Mouse (Mus musculus) NIH3T3 (cell line): ENCODE measurements around the gene Cxcr5.

Experiments used
- DNase-seq: peaks from one replicate; pipeline ENCODE4 v3.0.0-alpha.2; 2012; ENCODE audit warnings: low read depth

The Cxcr5 gene

GRCm38 (mm10) chr9:44561597-44561996, at the start of gene Cxcr5:
TSS of gene Cxcr5 (minus strand) at chr9:44561877.
- no peak for DNase-seq

- DNase-seq, result no peak
Observed at GRCm38 (mm10) chr9:44610371-44610770, 48.7 kb upstream of the Cxcr5 start.

GRCm38 (mm10) chr9:44607306-44607705, 45.6 kb upstream of the Cxcr5 start:
- DNase-seq, result no peak

- DNase-seq, result no peak
Observed at GRCm38 (mm10) chr9:44606646-44607045, 45.0 kb upstream of the Cxcr5 start.

- peak; percentile 37 for DNase-seq
Observed at GRCm38 (mm10) chr9:44605616-44606165, 44.0 kb upstream of the Cxcr5 start.

GRCm38 (mm10) chr9:44604779-44605615, 43.3 kb upstream of the Cxcr5 start, which contains the start of gene Ddx6:
TSS of gene Ddx6 (plus strand) at chr9:44604892.
- peak; percentile 78 for DNase-seq

- DNase-seq, result peak; percentile 84
Observed at GRCm38 (mm10) chr9:44604290-44604778, 42.7 kb upstream of the Cxcr5 start.

GRCm38 (mm10) chr9:44603454-44604289, 42.0 kb upstream of the Cxcr5 start:
- DNase-seq, result peak; percentile 83

GRCm38 (mm10) chr9:44602766-44603165, 41.1 kb upstream of the Cxcr5 start:
- DNase-seq, result no peak

GRCm38 (mm10) chr9:44600801-44601200, 39.1 kb upstream of the Cxcr5 start:
- DNase-seq, result no peak

- DNase-seq, result no peak
Observed at GRCm38 (mm10) chr9:44599616-44600015, 37.9 kb upstream of the Cxcr5 start.

- DNase-seq, result peak; percentile 62
Observed at GRCm38 (mm10) chr9:44598899-44599495, 37.3 kb upstream of the Cxcr5 start.

GRCm38 (mm10) chr9:44597742-44598141, 36.1 kb upstream of the Cxcr5 start:
- DNase-seq, result no peak

- no peak for DNase-seq
Observed at GRCm38 (mm10) chr9:44595537-44595930, 33.9 kb upstream of the Cxcr5 start.

GRCm38 (mm10) chr9:44594901-44595536, 33.3 kb upstream of the Cxcr5 start:
- DNase-seq, result no peak

- no peak for DNase-seq
Observed at GRCm38 (mm10) chr9:44593886-44594285, 32.2 kb upstream of the Cxcr5 start.

- DNase-seq, result no peak
Observed at GRCm38 (mm10) chr9:44593221-44593620, 31.5 kb upstream of the Cxcr5 start.

GRCm38 (mm10) chr9:44591595-44592188, 30.0 kb upstream of the Cxcr5 start:
- no peak for DNase-seq

GRCm38 (mm10) chr9:44590969-44591368, 29.3 kb upstream of the Cxcr5 start:
- no peak for DNase-seq

GRCm38 (mm10) chr9:44589095-44589494, 27.4 kb upstream of the Cxcr5 start:
- no peak for DNase-seq

GRCm38 (mm10) chr9:44588605-44589004, 26.9 kb upstream of the Cxcr5 start:
- no peak for DNase-seq
